Mouse (Mus musculus) cerebellum, postnatal 4 days (tissue): ENCODE measurements around the gene Agbl3.

Experiments used
- DNase-seq, 2 experiments: peaks; one replicate each; pipeline ENCODE4 v3.0.0; 2022; ENCODE audit warnings: low spot score in 2 of 2, mixed read lengths in 1 of 2

The Agbl3 gene

DNA sequence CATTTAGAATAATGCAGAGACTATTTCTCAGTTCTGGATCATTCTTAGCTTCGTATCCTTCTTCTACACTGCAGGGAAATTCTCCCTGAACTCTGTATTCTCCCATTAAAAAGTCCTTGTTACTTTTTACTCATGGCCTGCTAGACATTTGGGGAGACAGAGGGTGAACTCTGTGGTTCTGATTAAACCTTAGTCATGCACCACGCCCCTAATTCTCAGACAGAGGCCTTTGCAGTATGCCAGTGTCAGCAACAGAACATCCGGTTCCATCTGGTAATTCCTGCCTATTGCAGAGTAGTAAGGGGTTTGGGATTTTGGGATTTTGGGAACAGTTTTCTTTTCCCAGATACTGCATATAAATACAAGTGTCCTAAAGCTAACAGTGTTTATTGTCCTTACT lies 16.6 kb downstream of the Agbl3 start:
- no peak for DNase-seq

DNA sequence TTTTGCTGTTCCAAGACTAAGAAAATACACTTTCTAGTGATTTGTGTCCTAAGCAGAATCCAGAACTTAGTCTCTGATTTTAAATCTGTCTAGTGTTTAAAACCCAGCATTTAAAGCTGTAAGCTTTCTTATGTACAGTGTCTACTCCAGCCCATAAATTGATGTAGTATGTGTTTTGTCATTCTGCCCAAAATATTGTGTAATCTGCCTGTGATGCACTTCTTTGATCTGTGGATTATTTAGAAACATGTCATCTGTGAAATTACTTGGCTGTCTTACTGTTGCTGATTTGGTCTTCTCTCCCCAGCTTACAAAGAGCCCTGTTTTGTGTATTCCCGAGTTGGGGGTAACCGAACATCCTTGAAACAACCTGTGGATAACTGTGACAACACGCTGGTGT lies 17.7 kb downstream of the Agbl3 start:
- no peak for DNase-seq

DNA sequence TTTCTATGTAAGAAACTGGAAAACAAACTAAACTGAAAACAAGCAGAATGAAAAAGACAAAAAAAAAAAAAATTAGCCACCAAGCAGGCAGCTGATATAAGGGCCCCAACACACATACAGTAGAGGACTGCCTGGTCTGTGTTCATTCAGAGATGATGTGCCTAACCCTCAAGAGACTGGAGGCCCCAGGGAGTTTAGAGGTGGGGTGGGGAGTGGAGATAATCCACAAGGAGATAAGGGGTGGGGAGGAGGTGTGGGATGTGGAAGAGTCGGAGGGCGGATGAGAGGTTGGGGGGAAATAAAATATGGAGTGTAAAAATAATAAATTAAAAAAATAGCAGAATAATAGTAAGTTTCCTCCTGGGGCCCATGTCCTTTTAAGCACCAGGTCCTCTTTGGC lies 25.4 kb downstream of the Agbl3 start:
- no peak for DNase-seq

DNA sequence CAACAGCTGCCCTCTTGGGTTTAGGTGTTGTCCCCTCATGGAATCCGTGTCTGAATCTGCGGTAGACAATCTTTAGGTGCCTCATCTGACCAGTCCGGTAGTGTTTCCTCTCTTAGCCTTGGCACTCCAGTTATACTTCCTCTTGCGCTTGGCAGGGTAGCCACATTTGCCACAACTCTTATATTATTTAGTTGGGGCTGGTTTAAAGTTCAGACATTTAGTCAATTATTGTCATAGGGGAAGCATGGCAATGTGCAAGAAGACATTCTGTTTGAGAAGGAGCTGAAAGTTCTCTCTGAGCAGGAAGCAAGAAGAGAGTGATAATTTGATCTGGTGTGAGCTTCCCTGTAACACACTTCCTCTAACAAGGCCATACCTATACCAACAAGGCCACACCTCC lies 30.4 kb downstream of the Agbl3 start:
- no peak for DNase-seq

DNA sequence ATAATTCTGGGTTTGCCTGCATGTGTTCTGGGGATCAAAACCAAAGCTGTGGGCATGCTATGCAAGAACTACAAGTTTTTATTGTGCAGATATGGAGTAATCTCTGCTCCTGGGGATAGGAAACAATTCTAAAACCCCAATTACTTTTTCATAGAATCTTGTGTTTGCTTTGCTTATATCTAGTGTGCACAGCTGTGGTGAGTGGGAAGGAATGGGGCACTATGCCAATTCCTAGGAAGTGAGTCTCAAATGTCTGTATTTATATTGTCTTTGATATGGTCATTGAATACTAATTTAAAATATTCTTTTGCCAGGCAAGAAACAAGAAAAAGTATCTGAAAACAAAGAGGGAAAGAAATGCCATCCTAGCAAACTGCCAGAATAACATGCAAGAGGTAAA lies 44.2 kb downstream of the Agbl3 start:
- DNase-seq, result no peak

DNA sequence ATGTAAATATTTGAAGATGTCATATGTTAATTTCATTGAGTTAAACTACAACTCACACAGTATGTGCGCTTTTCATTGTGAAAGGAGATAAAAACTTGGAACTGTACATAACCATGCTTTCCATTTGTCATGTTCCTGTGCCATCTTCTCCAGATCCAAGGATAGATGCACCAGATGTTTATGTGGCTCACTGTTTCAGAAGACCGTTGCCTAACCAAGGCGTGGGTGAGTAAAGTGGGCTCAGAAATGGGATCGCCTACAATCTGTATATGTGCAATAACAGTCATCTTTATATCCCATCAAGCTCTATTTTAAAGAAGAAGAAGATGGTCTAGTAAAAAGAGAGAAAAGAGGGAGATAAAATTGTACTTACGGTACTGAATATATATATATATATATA lies 52.1 kb downstream of the Agbl3 start:
- DNase-seq, result no peak

DNA sequence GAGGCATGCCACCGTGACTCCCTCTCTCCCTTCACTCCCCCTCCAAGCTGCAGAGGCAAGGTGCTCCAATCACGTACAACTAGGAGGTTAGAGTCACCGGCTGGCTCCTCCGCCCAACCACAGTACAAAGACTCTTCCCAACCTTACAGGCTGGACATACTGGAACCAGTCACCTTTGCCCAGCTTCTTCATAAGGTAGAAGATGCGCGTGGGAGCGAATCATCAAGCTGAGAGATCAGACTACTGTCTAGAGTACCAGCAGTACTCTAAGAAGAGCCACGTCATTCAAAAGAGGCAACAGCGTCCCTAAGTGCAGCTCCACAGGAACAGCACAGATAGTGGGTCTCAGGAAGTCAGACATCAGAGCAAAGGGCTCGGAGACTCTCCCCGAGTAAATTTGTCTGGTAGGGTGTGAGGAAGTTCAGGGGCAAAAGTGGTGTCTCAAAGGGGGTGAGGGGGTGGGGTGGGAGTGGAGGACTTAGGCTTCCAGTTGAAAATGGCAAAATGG lies 81.4 kb downstream of the Agbl3 start:
- DNase-seq, result no peak

DNA sequence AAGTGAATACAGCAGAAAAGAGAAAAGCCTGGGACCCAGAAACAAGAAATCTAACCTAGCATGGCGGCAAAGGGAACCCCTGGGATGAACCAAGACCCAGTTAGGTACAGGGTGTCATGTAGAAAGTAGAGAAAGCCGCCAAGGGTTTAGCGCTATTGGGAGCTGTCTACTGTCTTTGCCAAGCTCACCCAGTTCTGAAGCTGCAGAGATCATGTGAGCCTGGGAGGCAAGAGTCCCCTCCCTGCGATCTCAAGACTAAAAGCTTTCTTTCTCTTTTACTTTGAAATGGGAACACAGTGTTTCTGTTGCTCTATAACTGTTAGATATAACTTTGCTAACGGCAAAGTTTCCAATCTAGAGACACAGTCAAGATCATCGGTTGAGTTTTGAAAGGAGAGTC lies 82.1 kb downstream of the Agbl3 start:
- no peak for DNase-seq

DNA sequence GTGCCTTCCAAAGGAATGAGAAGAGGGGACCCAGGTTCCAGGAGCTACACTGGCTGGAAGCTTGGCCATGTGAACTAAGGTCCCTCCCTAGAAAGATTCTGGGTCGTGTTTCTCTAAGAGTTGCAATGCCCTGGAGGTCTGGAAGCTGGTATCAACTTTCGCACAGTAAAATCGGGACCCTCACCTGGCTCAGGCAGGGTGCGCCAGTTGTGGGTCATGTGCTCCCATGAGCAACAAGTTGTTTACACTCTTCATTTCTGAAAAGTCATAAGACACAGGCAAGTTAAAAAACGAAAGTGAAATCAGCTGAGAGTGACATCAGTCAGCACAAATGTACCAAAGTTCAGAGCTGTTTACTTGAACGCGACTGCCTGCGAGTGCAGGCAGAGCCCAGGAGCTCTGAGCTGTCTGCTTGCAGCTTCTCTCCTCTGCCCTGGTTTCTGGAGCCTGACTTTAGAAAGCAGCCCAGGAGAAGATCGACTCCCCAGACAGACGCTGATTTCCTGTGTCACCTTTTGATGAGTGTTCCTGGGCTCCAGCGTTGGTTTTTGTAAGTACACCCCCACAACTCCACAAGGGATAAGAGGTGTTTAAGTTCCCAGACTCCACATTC lies 82.7 kb downstream of the Agbl3 start, which contains the start of gene Tmem140:
Tmem140 (plus strand) TSS at position 356 of the 613 bp plus-strand sequence.
- no peak for DNase-seq

DNA sequence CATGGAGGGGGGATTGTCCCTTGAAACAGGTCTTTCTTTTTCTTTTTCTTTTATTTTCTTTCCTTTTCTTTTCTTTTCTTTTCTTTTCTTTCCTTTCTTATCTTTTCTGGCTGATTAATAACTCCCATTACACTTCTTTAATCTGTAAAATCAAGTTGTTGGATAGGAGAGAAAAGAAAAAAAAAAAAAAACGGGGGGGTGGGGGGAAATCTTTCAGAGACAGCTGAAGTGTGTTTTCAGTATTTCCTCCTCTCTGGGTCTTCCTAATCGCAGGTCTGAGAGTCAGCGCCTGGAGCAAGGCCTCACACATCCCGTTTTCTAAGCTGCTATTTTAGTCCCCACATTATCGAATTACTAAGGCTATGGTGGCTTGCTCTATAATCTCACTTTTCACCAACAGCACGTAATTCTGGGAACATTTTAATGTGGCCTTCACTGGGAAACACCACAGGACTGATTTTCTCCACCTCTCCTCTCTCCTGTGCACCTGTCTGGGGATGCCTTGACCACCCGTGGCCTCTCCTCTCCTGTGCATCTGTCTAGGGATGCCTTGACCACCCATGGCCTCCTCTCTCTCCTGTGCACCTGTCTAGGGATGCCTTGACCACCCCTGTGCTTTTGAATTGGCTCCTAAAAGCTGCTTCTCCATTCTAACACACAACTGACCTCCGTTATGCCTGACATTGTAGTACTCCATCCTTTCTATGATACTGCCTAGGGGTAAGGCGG lies 83.7 kb downstream of the Agbl3 start:
- DNase-seq, result no peak

DNA sequence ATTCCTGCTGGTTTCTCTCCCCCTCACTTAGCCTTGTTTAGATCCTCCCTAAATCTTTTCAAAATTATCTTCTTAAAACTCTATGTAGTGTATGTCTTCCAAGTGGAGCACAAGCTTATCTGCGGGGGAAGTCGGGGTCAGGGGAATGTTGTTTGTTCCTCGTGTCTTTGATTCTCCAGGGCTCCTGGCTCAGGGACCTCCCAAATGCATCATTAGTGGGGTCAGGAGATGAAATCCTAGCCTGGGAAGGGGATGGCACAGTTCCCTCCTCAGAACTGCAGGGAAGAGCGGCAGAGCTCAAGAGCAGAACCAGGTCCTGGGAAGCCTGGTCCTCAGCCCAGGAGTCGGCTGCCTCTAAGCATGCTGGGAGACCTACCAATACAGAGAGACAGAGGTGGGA lies 85.0 kb downstream of the Agbl3 start:
- no peak for DNase-seq

DNA sequence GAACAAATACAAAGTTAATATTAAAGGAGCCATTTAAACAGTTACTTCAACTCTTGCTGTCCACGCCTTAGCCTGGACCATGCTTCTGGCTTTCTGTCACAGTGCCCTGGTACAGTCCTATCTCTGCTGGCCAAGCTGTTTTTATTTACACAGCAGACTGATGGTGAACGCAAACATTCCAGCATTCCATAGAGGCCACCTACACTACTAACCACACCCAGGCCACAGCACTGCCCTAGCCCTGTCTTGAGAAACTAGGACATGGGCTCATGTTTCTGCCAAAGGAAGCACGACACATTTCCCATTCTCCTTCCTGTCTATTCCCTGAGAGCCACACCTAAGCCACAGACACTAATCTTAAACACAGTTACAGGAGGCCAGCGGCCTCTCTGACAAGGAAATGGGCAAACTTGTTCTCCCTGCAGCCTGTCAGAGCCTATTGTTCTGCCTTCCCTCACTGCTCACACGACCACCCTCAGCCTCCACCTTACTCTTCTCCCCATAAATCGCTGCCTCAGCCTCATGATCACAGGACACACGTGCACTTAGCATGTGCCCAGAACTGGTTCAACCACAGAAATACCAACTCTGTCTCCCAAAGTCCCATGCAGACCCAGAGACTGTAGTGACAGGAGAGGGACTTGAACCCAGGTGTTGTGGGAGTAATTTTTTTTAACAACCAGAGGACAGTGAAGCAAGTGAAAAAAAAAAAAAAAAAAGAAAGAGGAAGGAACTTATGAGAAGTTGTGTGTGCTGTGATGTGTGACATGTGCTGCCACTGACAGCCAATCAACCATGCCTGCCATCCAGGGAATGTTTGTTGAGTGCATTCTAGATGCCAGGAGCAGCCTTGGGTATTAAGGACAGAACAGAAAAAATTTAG lies 85.7 kb downstream of the Agbl3 start:
- no peak for DNase-seq

DNA sequence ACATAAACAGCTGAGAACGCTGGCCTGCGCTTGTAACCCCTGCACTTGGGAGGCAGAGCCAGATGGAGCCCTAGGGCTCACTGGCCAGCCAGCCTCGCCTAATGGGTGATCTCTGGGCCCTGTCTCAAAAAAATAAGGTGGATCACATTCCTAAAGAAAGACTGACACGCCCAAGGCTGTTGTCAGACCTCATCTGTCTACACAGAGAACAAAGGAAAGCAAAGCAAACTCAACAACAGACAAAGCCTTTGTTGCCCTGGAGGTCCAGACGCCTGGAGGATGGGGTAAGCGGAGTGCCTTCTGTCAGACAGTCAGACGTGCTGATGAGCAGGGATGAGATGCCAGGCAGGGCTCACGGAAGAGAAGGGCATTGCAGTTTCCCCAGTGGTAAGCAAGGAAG lies 86.6 kb downstream of the Agbl3 start:
- no peak for DNase-seq

DNA sequence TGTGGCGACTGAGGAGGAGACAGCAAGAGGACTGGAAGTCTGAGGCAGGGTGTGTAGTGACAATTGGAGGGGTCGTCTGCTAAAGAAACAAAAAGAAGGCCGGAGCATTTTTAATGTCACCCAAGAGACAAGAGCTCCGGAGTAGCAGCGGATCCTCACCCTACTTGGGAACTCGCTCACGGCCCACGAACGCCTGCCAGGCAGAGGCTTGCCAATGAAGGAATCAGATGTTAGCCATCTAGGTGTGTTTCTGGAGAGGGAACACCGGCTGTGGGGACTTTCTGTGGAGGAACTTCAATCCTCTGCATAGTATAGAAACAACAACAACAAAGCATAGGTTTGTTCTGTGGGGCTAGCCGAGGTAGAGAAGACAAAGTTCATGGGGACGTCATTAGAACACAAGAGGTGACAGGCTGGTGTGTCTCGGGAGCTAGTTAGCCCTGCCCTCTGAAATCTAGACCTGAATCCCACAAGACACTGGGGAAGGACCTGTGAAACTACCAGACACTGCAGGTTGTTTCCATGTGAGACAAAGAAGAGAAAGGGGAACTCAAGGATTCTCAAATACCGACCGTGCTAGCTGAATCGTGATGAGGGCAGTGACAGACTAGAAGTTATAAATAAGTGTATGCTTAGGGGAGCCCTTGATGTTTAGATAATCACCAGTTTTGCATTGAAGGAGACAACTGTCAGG lies 87.2 kb downstream of the Agbl3 start:
- DNase-seq, result no peak

DNA sequence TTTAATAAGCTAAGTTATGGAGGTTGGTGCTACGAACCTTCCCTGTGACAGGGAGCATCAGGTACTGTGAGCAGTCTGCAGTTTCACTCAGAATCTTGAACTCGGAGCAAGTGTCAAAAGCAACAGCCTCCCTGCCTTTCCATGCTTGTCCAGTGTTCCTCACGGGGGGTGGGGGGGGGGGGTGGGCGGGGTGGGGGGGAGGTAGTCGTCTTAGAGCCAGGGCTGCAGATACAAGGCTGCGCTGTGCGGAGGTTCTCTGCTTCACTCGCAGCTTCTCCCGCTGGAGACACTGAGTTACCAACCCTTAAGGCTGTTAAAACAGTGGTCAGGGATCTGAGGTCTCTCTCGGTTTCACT lies 87.7 kb downstream of the Agbl3 start:
- DNase-seq, result no peak

DNA sequence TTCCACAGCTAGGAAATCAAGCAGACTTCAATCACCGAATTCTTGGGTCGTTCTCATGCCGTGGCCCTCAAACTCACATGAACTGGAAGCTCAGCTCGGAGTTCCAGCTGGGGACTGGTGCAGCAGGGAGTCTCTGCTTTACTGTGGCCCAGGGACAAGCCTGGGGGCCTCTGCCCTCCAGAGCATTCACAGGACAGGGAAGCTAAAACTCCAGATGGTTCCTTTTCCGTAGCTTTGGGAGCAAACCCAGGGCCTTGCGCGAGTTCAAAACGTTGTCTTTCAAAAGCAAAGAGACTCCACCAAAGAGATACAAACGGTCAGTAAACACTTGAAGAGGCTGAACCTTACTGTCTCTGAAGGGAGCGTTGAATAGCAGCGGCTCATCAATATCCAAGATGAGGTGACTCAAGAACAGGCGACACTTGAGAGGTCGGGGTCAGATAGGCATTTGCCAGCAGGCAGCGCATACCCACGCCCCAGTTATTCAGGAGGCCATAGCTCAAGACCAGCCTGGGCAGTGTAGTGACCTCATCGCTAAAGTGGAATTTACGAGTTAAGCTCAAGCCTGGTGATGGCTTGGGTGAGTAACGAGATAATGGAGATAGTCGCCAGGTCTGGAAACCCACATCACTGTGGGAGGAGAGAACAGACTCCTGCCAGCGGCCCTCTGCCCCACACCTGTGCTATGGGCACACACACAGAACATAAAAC lies 88.4 kb downstream of the Agbl3 start:
- no peak for DNase-seq

DNA sequence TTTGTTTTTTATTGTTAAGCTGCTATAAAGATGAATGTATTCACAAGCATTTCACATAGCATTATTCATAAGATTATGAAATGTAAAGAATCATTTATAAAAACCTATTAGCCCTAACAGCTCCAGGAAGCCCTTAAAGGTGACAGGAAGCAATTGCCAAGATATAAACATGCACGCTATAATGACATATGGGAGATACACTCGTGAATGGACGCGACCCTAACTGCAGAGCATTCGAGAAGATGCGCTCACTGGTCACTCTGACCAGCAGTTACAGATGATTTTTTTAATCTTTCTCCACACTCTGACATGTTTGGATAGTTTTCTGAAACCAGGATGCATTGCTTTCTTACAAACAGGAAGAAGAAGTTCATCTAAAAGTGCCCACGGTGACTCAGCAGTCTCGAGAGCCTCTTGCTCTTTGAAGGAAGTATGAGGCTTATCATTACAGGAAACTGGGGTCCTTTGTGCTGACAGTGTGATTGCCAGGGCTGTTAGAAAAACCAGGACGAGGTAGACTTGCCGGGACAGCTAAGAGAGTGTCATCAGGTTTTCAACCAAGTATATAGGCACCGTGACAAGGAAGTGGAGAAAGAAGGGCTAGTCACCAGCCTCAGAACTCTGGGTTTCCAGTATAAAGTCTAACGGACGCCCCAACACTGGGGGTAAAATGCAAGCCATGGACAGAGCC lies 89.1 kb downstream of the Agbl3 start:
- no peak for DNase-seq

DNA sequence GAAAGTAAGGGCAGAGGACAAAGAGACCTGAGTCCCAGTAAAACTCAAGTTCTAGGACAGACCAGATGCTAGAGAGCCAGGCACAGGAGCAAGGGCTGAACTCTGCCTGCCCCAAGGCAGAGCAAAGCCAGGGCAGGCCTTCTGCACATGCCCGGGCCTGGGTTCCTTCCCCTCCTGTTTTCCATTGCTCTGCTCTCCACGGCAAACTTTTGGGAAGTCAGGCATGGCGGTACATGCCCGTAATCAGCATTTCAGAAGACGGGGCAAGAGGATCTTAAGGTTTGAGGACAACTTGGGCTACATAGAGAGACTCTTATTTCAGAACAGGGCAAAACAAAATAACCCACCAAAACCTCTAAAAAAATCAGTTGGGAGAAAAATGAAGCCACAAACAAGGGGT lies 89.9 kb downstream of the Agbl3 start:
- no peak for DNase-seq

DNA sequence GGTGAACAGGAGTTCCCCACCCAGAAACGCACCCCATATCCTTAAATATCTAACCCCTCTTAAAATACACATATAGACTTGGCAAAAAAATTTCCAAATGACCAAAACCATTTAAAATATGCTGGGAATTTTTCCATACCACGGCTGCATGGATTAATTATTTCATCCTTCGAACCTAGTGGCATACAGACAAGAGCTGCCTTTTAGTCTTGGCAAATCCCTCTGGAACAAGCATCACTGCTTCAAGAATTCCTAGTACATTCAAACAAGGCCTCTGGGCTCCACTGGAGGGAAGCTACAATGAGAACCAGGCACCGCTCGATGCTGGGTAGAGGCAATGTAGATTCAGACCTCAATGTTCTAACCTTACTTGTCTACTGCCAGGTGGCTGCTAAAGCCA lies 90.5 kb downstream of the Agbl3 start:
- DNase-seq, result no peak

DNA sequence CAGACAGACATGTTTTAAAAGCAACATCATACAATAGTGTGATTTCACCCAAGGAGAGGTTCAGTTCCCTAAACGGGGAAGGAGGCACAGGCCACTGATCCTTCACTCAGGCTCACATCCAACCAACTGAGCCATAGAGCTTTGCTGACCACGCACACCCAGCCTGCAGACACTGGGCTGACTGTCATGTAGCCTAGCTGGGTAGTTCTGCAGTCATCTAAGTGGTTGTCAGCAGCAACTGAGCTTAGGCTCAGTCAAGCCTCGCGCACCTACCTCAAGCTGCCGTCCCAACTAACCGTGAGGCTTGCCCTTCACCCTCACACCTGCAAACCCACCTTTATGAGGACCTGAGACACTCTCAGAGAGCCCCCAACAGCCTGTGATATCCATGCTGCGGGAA lies 91.7 kb downstream of the Agbl3 start:
- DNase-seq, result no peak

DNA sequence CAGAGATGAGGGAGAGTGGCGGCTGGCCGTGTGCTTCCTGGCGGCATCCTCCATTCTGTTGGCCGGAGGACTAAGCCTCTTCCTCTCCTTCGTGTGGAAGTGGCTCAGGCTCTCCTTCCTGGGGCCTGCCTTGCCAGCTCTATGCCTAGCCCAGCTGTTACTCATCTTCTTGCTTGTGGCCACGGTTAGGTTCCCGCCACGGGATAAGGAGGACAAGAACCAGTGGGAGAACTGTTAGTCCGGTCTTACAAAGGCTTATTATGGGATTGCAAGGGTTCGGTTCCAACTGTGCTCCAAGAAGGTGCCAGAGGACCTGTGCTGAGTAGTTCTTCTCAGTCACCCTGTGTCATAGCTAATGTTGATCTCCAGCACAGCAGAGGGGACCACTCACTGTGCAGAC lies 92.6 kb downstream of the Agbl3 start:
- DNase-seq, result no peak
